Mouse (Mus musculus) kidney, adult 2 months (tissue): ENCODE data around the gene Dzip1l.

Source experiments
- CTCF ChIP-seq: fragments of 200-500 bp; conservative IDR thresholded peaks from 2 replicates; pipeline ENCODE4 v1.5.1; 2011; ENCODE audit warnings: low read depth, mild to moderate bottlenecking, control low read depth, low read length, moderate library complexity, mixed read lengths; ENCODE audit not compliant: insufficient read depth, insufficient read length
- POLR2A ChIP-seq: fragments of 200-500 bp; IDR thresholded peaks from one replicate; pipeline ENCODE4 v1.6.1; 2011; ENCODE audit warnings: low read depth, low read length, control low read depth

DNA sequence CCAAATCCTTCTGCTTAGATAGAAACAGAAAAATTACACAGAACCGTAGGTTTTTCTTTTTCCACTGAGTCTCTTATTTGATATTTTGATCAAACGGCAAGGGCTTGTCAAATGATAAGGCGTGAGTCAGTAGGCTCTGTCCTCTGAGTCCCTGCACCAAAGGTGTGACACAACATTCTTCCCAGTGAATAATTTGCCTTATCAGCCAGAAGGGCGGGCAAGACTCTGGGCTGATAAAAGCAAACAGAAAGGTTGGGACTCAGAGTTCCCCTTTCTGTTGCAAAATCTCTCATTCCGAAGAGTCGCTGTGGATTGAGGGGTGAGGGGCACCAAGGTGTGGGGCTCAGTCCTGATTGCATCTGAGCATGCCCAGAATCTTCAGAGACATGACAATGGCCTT lies 72.9 kb downstream of the Dzip1l start:
- TF ChIP-seq CTCF (no peak), POLR2A (no peak)
